Mouse (Mus musculus): Measurements from ENCODE around the gene Enpp6. TPM values are rescaled to one million over a fixed set of nuclear protein-coding genes. Genes with fewer than 3 reads are reported as not detected.

Enpp6 gene
- polyA plus RNA-seq, 2 experiments = 0.17 to 0.20 TPM

- Histone ChIP-seq H3K27ac (no peak overlapping the region), H3K4me1 (replicated peaks; ENCODE audit: control insufficient read depth in 2 of 2, insufficient read depth in 2 of 2, low read length in 1 of 2) (no peaks in the 10 kb centered on the region), H3K36me3 (replicated peaks; ENCODE audit: control insufficient read depth, insufficient read depth, low read depth) (no peaks in the 10 kb centered on the region), H3K9me3 (ENCODE audit: control insufficient read depth, low read length) (no peaks in the 10 kb centered on the region), H3K9ac (replicated peaks) (no peak overlapping the region), H3K4me3 (ENCODE audit: insufficient read depth in 1 of 2, low read depth in 2 of 2, low read length in 2 of 2) (no peak overlapping the region), H3K27me3 (ENCODE audit: control insufficient read depth, insufficient read depth, low read length) (no peaks in the 10 kb centered on the region), H3K4me2 (ENCODE audit: low read depth) (no peak overlapping the region)
- no peak for TF ChIP-seq EP300 (IDR thresholded peaks at IDR 0.05; ENCODE audit: low read depth)
- no peak for DNase-seq (ENCODE audit: low read depth in 3 of 3, low spot score in 3 of 3)
- 50% methylated on average over 6 of the region's 6 CpGs for WGBS (ENCODE audit: insufficient replicate concordance)
- ATAC-seq (ENCODE audit: insufficient read depth) = no peak
Measured at GRCm38 (mm10) chr8:46982166-46982565, 4.5 kb upstream of the Enpp6 start.

GRCm38 (mm10) chr8:46982770-46983169 lies 3.9 kb upstream of the Enpp6 start:
- 42% methylated on average over 4 of the region's 4 CpGs for WGBS (ENCODE audit: insufficient replicate concordance)
- ATAC-seq (ENCODE audit: insufficient read depth) = no peak
- H3K4me2 ChIP-seq (ENCODE audit: low read depth) = no peak overlapping the region
- no peaks in the 10 kb centered on the region for H3K4me1 ChIP-seq (replicated peaks; ENCODE audit: control insufficient read depth in 2 of 2, insufficient read depth in 2 of 2, low read length in 1 of 2)
- no peaks in the 10 kb centered on the region for H3K9me3 ChIP-seq (ENCODE audit: control insufficient read depth, low read length)
- H3K4me3 ChIP-seq (ENCODE audit: insufficient read depth in 1 of 2, low read depth in 2 of 2, low read length in 2 of 2) = no peak overlapping the region
- H3K36me3 ChIP-seq (replicated peaks; ENCODE audit: control insufficient read depth, insufficient read depth, low read depth) = no peaks in the 10 kb centered on the region
- TF ChIP-seq EP300 (IDR thresholded peaks at IDR 0.05; ENCODE audit: low read depth) (no peak), CTCF (IDR thresholded peaks at IDR 0.05; ENCODE audit: low read depth) (no peak)
- no peak overlapping the region for H3K9ac ChIP-seq (replicated peaks)
- no peaks in the 10 kb centered on the region for H3K27me3 ChIP-seq (ENCODE audit: control insufficient read depth, insufficient read depth, low read length)
- H3K27ac ChIP-seq = no peak overlapping the region
- DNase-seq (ENCODE audit: low read depth in 3 of 3, low spot score in 3 of 3) = no peak

GRCm38 (mm10) chr8:46984647-46985046 lies 2.0 kb upstream of the Enpp6 start:
- TF ChIP-seq CTCF (IDR thresholded peaks at IDR 0.05; ENCODE audit: low read depth) = no peak
- TF ChIP-seq EP300 (IDR thresholded peaks at IDR 0.05; ENCODE audit: low read depth) = no peak
- Histone ChIP-seq H3K4me1 (replicated peaks; ENCODE audit: control insufficient read depth in 2 of 2, insufficient read depth in 2 of 2, low read length in 1 of 2) (no peaks in the 10 kb centered on the region), H3K27me3 (ENCODE audit: control insufficient read depth, insufficient read depth, low read length) (no peaks in the 10 kb centered on the region), H3K27ac (no peak overlapping the region), H3K4me3 (ENCODE audit: insufficient read depth in 1 of 2, low read depth in 2 of 2, low read length in 2 of 2) (no peak overlapping the region), H3K9me3 (ENCODE audit: control insufficient read depth, low read length) (no peaks in the 10 kb centered on the region), H3K9ac (replicated peaks) (no peak overlapping the region), H3K4me2 (ENCODE audit: low read depth) (no peak overlapping the region), H3K36me3 (replicated peaks; ENCODE audit: control insufficient read depth, insufficient read depth, low read depth) (no peaks in the 10 kb centered on the region)
- ATAC-seq (ENCODE audit: insufficient read depth) = no peak
- DNase-seq (ENCODE audit: low read depth in 3 of 3, low spot score in 3 of 3) = no peak
- 61% methylated on average over 11 of the region's 11 CpGs for WGBS (ENCODE audit: insufficient replicate concordance)

- H3K36me3 ChIP-seq (replicated peaks; ENCODE audit: control insufficient read depth, insufficient read depth, low read depth) = no peaks in the 10 kb centered on the region
- H3K9ac ChIP-seq (replicated peaks) = no peak overlapping the region
- no peak for TF ChIP-seq CTCF (IDR thresholded peaks at IDR 0.05; ENCODE audit: low read depth)
- H3K27me3 ChIP-seq (ENCODE audit: control insufficient read depth, insufficient read depth, low read length) = no peaks in the 10 kb centered on the region
- WGBS (ENCODE audit: insufficient replicate concordance) = 63% methylated on average over 6 of the region's 6 CpGs
- DNase-seq (ENCODE audit: low read depth in 3 of 3, low spot score in 3 of 3) = no peak
- no peaks in the 10 kb centered on the region for H3K9me3 ChIP-seq (ENCODE audit: control insufficient read depth, low read length)
- ATAC-seq (ENCODE audit: insufficient read depth) = no peak
- no peak overlapping the region for H3K4me2 ChIP-seq (ENCODE audit: low read depth)
- no peak overlapping the region for H3K4me3 ChIP-seq (ENCODE audit: insufficient read depth in 1 of 2, low read depth in 2 of 2, low read length in 2 of 2)
- H3K27ac ChIP-seq = no peak overlapping the region
- no peaks in the 10 kb centered on the region for H3K4me1 ChIP-seq (replicated peaks; ENCODE audit: control insufficient read depth in 2 of 2, insufficient read depth in 2 of 2, low read length in 1 of 2)
Measured at GRCm38 (mm10) chr8:46988366-46988765, 1.7 kb downstream of the Enpp6 start.

GRCm38 (mm10) chr8:46991081-46991480 lies 4.4 kb downstream of the Enpp6 start:
- Histone ChIP-seq H3K36me3 (replicated peaks; ENCODE audit: control insufficient read depth, insufficient read depth, low read depth) (no peaks in the 10 kb centered on the region), H3K9me3 (ENCODE audit: control insufficient read depth, low read length) (no peaks in the 10 kb centered on the region), H3K9ac (replicated peaks) (no peak overlapping the region), H3K4me3 (ENCODE audit: insufficient read depth in 1 of 2, low read depth in 2 of 2, low read length in 2 of 2) (no peak overlapping the region), H3K4me1 (replicated peaks; ENCODE audit: control insufficient read depth in 2 of 2, insufficient read depth in 2 of 2, low read length in 1 of 2) (no peaks in the 10 kb centered on the region), H3K4me2 (ENCODE audit: low read depth) (no peak overlapping the region), H3K27ac (no peak overlapping the region), H3K27me3 (ENCODE audit: control insufficient read depth, insufficient read depth, low read length) (no peaks in the 10 kb centered on the region)
- DNase-seq (ENCODE audit: low read depth in 3 of 3, low spot score in 3 of 3) (no peak), ATAC-seq (ENCODE audit: insufficient read depth) (no peak)
- TF ChIP-seq CTCF (IDR thresholded peaks at IDR 0.05; ENCODE audit: low read depth) (no peak), EP300 (IDR thresholded peaks at IDR 0.05; ENCODE audit: low read depth) (no peak)
- 57% methylated on average over 5 of the region's 5 CpGs for WGBS (ENCODE audit: insufficient replicate concordance)

GRCm38 (mm10) chr8:46992579-46992978 lies 5.9 kb downstream of the Enpp6 start:
- Histone ChIP-seq H3K36me3 (replicated peaks; ENCODE audit: control insufficient read depth, insufficient read depth, low read depth) (no peaks in the 10 kb centered on the region), H3K4me1 (replicated peaks; ENCODE audit: control insufficient read depth in 2 of 2, insufficient read depth in 2 of 2, low read length in 1 of 2) (no peaks in the 10 kb centered on the region), H3K27me3 (ENCODE audit: control insufficient read depth, insufficient read depth, low read length) (no peaks in the 10 kb centered on the region), H3K4me2 (ENCODE audit: low read depth) (no peak overlapping the region), H3K9me3 (ENCODE audit: control insufficient read depth, low read length) (no peaks in the 10 kb centered on the region), H3K4me3 (ENCODE audit: insufficient read depth in 1 of 2, low read depth in 2 of 2, low read length in 2 of 2) (no peak overlapping the region), H3K27ac (no peak overlapping the region), H3K9ac (replicated peaks) (no peak overlapping the region)
- TF ChIP-seq EP300 (IDR thresholded peaks at IDR 0.05; ENCODE audit: low read depth) = no peak
- TF ChIP-seq CTCF (IDR thresholded peaks at IDR 0.05; ENCODE audit: low read depth) = no peak
- ATAC-seq (ENCODE audit: insufficient read depth) (no peak), DNase-seq (ENCODE audit: low read depth in 3 of 3, low spot score in 3 of 3) (no peak)
- 63% methylated on average over 9 of the region's 9 CpGs for WGBS (ENCODE audit: insufficient replicate concordance)

Measured in liver, embryonic 14.5 days (tissue).